Mouse (Mus musculus) midbrain, embryonic 15.5 days (tissue): ENCODE measurements at regions not wholly inside any gene's neighbourhood (a gene's known extent, or its start where the extent isn't known, plus 50 kb on each side); places are given as distances from the start of the nearest gene placed in this dataset.

Experiments
- ATAC-seq: fragments of 200-750 bp; cut with Nextera tagmentation; replicated peaks from 2 replicates; pipeline ENCODE4 v1.8.0; 2017; ENCODE audit warnings: moderate TSS enrichment
- H3K27ac ChIP-seq: fragments of 300-500 bp; sonication (generic); 2 replicates; pipeline ENCODE4 v1.5.1; 2015; ENCODE audit warnings: mild to moderate bottlenecking, inconsistent platforms
- H3K27me3 ChIP-seq: fragments of 300-500 bp; sonication (generic); replicated peaks from 2 replicates; pipeline ENCODE4 v1.6.1; 2015; ENCODE audit warnings: inconsistent platforms
- H3K36me3 ChIP-seq: fragments of 300-500 bp; sonication (generic); replicated peaks from 2 replicates; pipeline ENCODE4 v1.6.1; 2015; ENCODE audit warnings: inconsistent platforms
- H3K4me1 ChIP-seq: fragments of 300-500 bp; sonication (generic); 2 replicates; pipeline ENCODE4 v1.6.1; 2015; ENCODE audit warnings: inconsistent platforms
- H3K4me2 ChIP-seq: fragments of 300-500 bp; sonication (generic); 2 replicates; pipeline ENCODE4 v1.6.1; 2015; ENCODE audit warnings: inconsistent platforms, mild to moderate bottlenecking, moderate library complexity
- H3K4me3 ChIP-seq: fragments of 300-500 bp; sonication (generic); 2 replicates; pipeline ENCODE4 v1.5.1; 2015; ENCODE audit warnings: mild to moderate bottlenecking, inconsistent platforms
- H3K9ac ChIP-seq: fragments of 300-500 bp; sonication (generic); 2 replicates; pipeline ENCODE4 v1.6.1; 2015; ENCODE audit warnings: mild to moderate bottlenecking, inconsistent platforms
- H3K9me3 ChIP-seq: fragments of 300-500 bp; sonication (generic); 2 replicates; pipeline ENCODE4 v1.6.1; 2016; ENCODE audit warnings: inconsistent platforms
- WGBS: fragments of 180-500 bp; shearing (Covaris S2); methylation state at CpG from one replicate; pipeline ENCODE4 v1.1.7; 2015; ENCODE audit warnings: mixed read lengths; 5-methylcytosine and 5-hydroxymethylcytosine counted together

GRCm38 (mm10) chrX:14273628-14274337 is 62.8 kb downstream of the H2al1n start:
- Histone ChIP-seq H3K4me2 (no peak overlapping the region), H3K36me3 (no peaks in the 10 kb centered on the region), H3K9me3 (no peaks in the 10 kb centered on the region), H3K4me1 (no peaks in the 10 kb centered on the region), H3K9ac (no peak overlapping the region), H3K27me3 (no peaks in the 10 kb centered on the region), H3K4me3 (no peak overlapping the region), H3K27ac (no peak overlapping the region)
- WGBS = 45% methylated on average over 6 of the region's 6 CpGs
- ATAC-seq = peak; percentile 86; the same call in 1 of the 2 replicates

- Histone ChIP-seq H3K36me3 (no peaks in the 10 kb centered on the region), H3K4me1 (no peaks in the 10 kb centered on the region), H3K27me3 (no peaks in the 10 kb centered on the region), H3K9ac (no peak overlapping the region), H3K4me2 (no peak overlapping the region), H3K27ac (no peak overlapping the region), H3K4me3 (no peak overlapping the region), H3K9me3 (no peaks in the 10 kb centered on the region)
- WGBS = 71% methylated on average over 2 of the region's 2 CpGs
- ATAC-seq = no peak
Observed at GRCm38 (mm10) chrX:14279312-14279711, 68.4 kb downstream of the H2al1n start.

GRCm38 (mm10) chrX:14279736-14280135 is 68.8 kb downstream of the H2al1n start:
- Histone ChIP-seq H3K27ac (no peak overlapping the region), H3K9me3 (no peaks in the 10 kb centered on the region), H3K4me1 (no peaks in the 10 kb centered on the region), H3K4me3 (no peak overlapping the region), H3K27me3 (no peaks in the 10 kb centered on the region), H3K4me2 (no peak overlapping the region), H3K36me3 (no peaks in the 10 kb centered on the region), H3K9ac (no peak overlapping the region)
- ATAC-seq = no peak

- H3K4me3 ChIP-seq = no peak overlapping the region
- no peak overlapping the region for H3K9ac ChIP-seq
- H3K4me2 ChIP-seq = no peak overlapping the region
- no peak overlapping the region for H3K27ac ChIP-seq
- H3K27me3 ChIP-seq = no peaks in the 10 kb centered on the region
- H3K4me1 ChIP-seq = no peaks in the 10 kb centered on the region
- no peaks in the 10 kb centered on the region for H3K9me3 ChIP-seq
- H3K36me3 ChIP-seq = no peaks in the 10 kb centered on the region
- no peak for ATAC-seq
- WGBS = 97% methylated on average over 6 of the region's 6 CpGs
Observed at GRCm38 (mm10) chrX:14294890-14295289, 83.9 kb downstream of the H2al1n start.

DNA sequence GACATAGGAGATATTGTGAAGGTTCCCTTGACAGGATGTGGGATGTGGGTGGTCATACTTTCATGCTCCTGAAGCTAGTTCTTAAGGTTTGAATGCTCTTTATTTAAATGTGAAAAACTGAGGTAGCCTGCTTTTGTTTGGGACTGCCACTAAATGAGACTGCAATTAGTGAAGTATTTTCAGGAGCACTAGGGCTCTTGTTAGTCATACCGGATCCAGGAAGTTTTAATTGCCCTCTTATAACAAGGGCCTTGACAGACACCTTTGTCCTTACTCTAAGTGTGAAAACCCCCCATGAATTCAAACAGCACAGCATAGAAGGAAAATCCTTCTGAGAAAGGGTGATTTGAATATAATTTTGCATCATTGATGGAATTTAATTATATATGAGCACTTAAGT is 91.2 kb downstream of the H2al1n start:
- Histone ChIP-seq H3K4me1 (no peaks in the 10 kb centered on the region), H3K9ac (no peak overlapping the region), H3K36me3 (no peaks in the 10 kb centered on the region), H3K27ac (no peak overlapping the region), H3K27me3 (no peaks in the 10 kb centered on the region), H3K9me3 (no peaks in the 10 kb centered on the region), H3K4me2 (no peak overlapping the region), H3K4me3 (no peak overlapping the region)
- no peak for ATAC-seq
- 54% methylated on average over 1 of the region's 1 CpGs for WGBS

- Histone ChIP-seq H3K9me3 (no peaks in the 10 kb centered on the region), H3K4me1 (no peaks in the 10 kb centered on the region), H3K27ac (no peak overlapping the region), H3K27me3 (no peaks in the 10 kb centered on the region), H3K36me3 (no peaks in the 10 kb centered on the region), H3K4me2 (no peak overlapping the region), H3K9ac (no peak overlapping the region), H3K4me3 (no peak overlapping the region)
- WGBS = 41% methylated on average over 1 of the region's 1 CpGs
- ATAC-seq = no peak
Observed at GRCm38 (mm10) chrX:14312746-14313145, 101.8 kb downstream of the H2al1n start.

GRCm38 (mm10) chrX:14352416-14352815 is 141.5 kb downstream of the H2al1n start:
- WGBS = 88% methylated on average over 2 of the region's 2 CpGs
- no peaks in the 10 kb centered on the region for H3K4me1 ChIP-seq
- ATAC-seq = no peak
- H3K4me2 ChIP-seq = no peak overlapping the region
- no peaks in the 10 kb centered on the region for H3K27me3 ChIP-seq
- no peaks in the 10 kb centered on the region for H3K36me3 ChIP-seq
- no peak overlapping the region for H3K9ac ChIP-seq
- H3K4me3 ChIP-seq = no peak overlapping the region
- H3K27ac ChIP-seq = no peak overlapping the region
- H3K9me3 ChIP-seq = no peaks in the 10 kb centered on the region

DNA sequence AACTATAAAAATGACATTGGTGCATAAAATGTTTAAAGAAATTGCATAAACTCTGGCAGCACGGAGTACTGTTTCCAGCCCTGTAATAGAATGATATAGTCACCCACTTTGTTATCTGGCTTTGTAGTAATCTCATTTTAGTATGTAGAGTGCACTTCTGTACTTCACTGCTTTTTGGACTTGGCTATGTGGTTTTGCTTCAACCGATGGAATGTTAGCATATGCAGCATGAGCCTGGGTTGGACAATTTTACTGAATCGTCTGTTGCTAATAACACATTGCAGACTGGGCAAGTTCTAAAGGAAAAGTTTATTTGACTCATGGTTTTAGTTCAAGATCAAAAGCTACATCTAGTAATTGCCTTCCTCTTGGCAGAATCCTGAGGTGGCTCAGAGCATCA is 142.4 kb downstream of the H2al1n start:
- Histone ChIP-seq H3K9me3 (no peaks in the 10 kb centered on the region), H3K36me3 (no peaks in the 10 kb centered on the region), H3K9ac (no peak overlapping the region), H3K27ac (no peak overlapping the region), H3K4me3 (no peak overlapping the region), H3K27me3 (no peaks in the 10 kb centered on the region), H3K4me2 (no peak overlapping the region), H3K4me1 (no peaks in the 10 kb centered on the region)
- ATAC-seq = no peak
- 77% methylated on average over 3 of the region's 3 CpGs for WGBS

GRCm38 (mm10) chrX:14356466-14357030 is 145.6 kb downstream of the H2al1n start:
- Histone ChIP-seq H3K27me3 (no peaks in the 10 kb centered on the region), H3K27ac (no peak overlapping the region), H3K9ac (no peak overlapping the region), H3K4me2 (no peak overlapping the region), H3K9me3 (no peaks in the 10 kb centered on the region), H3K4me3 (no peak overlapping the region), H3K4me1 (no peaks in the 10 kb centered on the region), H3K36me3 (no peaks in the 10 kb centered on the region)
- 64% methylated on average over 4 of the region's 4 CpGs for WGBS
- no peak for ATAC-seq
